Mouse (Mus musculus) adrenal gland, postnatal 14 days (tissue): ENCODE data around the gene Gm2897. TPM values are rescaled to one million over a fixed set of nuclear protein-coding genes. Genes with fewer than 3 reads are reported as not detected.
"Not testable (repeated sequence)": the region's sequence is repeated elsewhere in the genome, so short reads cannot be mapped to it uniquely, and the experiment has no call there.

ENCODE experiments used
- DNase-seq: peaks from one replicate; pipeline ENCODE4 v3.0.0; 2021; ENCODE audit warnings: mixed read lengths
- long read RNA-seq, 2 experiments: library from polyadenylated mRNA; stranded (forward); transcript quantifications; one replicate each; pipeline ENCODE4 v2.0.0; 2021
- total RNA-seq: library from RNA; stranded (reverse); gene quantifications from 2 replicates; pipeline ENCODE4 v1.2.3, GENCODE M21; 2021

The Gm2897 gene
- 1.0 TPM in 1 of 2 replicates, not detected in the other for total RNA-seq
- long read RNA-seq, experiment 1, result 0 reads
- long read RNA-seq, experiment 2, partial matches to known transcripts, result 0 of 1 reads
- long read RNA-seq, experiment 2, other reads (novel, unspliced or antisense), result 1 of 1 reads

- DNase-seq, result peak; percentile 19
These were observed at the start of gene Gm2897 for GRCm38 (mm10) chr14:3048727-3049512. TSS of gene Gm2897 (plus strand) at chr14:3049285.

GRCm38 (mm10) chr14:3029702-3030101 lies 19.4 kb upstream of the Gm2897 start, which contains the start of gene Gm2888:
TSS of gene Gm2888 (plus strand) at chr14:3030002.
- DNase-seq, result not testable (repeated sequence)

- DNase-seq, result peak; percentile 13
These were observed 372 bp downstream of the Gm2897 start for GRCm38 (mm10) chr14:3049513-3049800.

GRCm38 (mm10) chr14:3050087-3050486 lies 1.0 kb downstream of the Gm2897 start:
- DNase-seq, result peak; percentile 6

- not testable (repeated sequence) for DNase-seq
These were observed 67.0 kb downstream of the Gm2897 start for GRCm38 (mm10) chr14:3116051-3116450.

Other genes with a start within 250 kb of the Gm2897 start
- not detected in 2 replicates for gene Gm2888, start 19.3 kb upstream of the Gm2897 start, total RNA-seq
- not detected in 2 replicates for gene Gm10340, start 84.7 kb downstream of the Gm2897 start, total RNA-seq
- not detected in 2 replicates for gene Gm5795, start 139.0 kb downstream of the Gm2897 start, total RNA-seq
- gene D830030K20Rik, start 159.2 kb downstream of the Gm2897 start, total RNA-seq, result 1.7 and 2.6 TPM in 2 replicates